Mouse (Mus musculus) kidney, postnatal 0 days (tissue): ENCODE measurements around the gene Frmd8. TPM values are rescaled to one million over a fixed set of nuclear protein-coding genes. Genes with fewer than 3 reads are reported as not detected.

Experiments used
- ATAC-seq: fragments of 200-750 bp; cut with Nextera tagmentation; replicated peaks from 2 replicates; pipeline ENCODE4 v1.8.0; 2017; ENCODE audit warnings: low read depth, moderate number of reproducible peaks, moderate TSS enrichment, moderate library complexity; ENCODE audit not compliant: low FRiP score
- DNase-seq: peaks from one replicate; pipeline ENCODE4 v3.0.0-alpha.2; 2016; ENCODE audit warnings: low spot score
- H3K27ac ChIP-seq: fragments of 300-500 bp; sonication (generic); 2 replicates; pipeline ENCODE4 v1.5.1; 2014; ENCODE audit warnings: mild to moderate bottlenecking
- H3K27me3 ChIP-seq: fragments of 300-500 bp; sonication (generic); 2 replicates; pipeline ENCODE4 v1.6.1; 2014; ENCODE audit warnings: low read length, mixed read lengths; ENCODE audit not compliant: insufficient read depth
- H3K36me3 ChIP-seq: fragments of 300-500 bp; sonication (generic); 2 replicates; pipeline ENCODE4 v1.6.1; 2014; ENCODE audit warnings: low read length, mixed read lengths; ENCODE audit not compliant: insufficient read depth
- H3K4me1 ChIP-seq: fragments of 300-500 bp; sonication (generic); replicated peaks from 2 replicates; pipeline ENCODE4 v1.6.1; 2014; ENCODE audit warnings: antibody characterized with exemption, low read length, mixed read lengths; ENCODE audit not compliant: insufficient read depth
- H3K4me2 ChIP-seq: fragments of 300-500 bp; sonication (generic); 2 replicates; pipeline ENCODE4 v1.6.1; 2014; ENCODE audit warnings: mild to moderate bottlenecking, low read length, moderate library complexity, mixed read lengths
- H3K4me3 ChIP-seq: fragments of 300-500 bp; sonication (generic); replicated peaks from 2 replicates; pipeline ENCODE4 v1.5.1; 2014; ENCODE audit warnings: low read depth, low read length
- H3K9ac ChIP-seq: fragments of 300-500 bp; sonication (generic); 2 replicates; pipeline ENCODE4 v1.6.1; 2014; ENCODE audit warnings: low read depth, low read length
- H3K9me3 ChIP-seq: fragments of 300-500 bp; sonication (generic); replicated peaks from 2 replicates; pipeline ENCODE4 v1.6.1; 2016; ENCODE audit warnings: low read length, inconsistent platforms, mixed read lengths
- CTCF ChIP-seq: IDR thresholded peaks from 2 replicates; pipeline ENCODE4 v1.5.1; 2016; ENCODE audit warnings: antibody characterized with exemption, low read depth, mild to moderate bottlenecking, moderate library complexity
- WGBS: fragments of 180-500 bp; shearing (Covaris S2); extraction: QIAGEN DNeasy Blood & Tissue Kit; methylation state at CpG from one replicate; pipeline ENCODE4 v1.1.7; 2014; 5-methylcytosine and 5-hydroxymethylcytosine counted together
- polyA plus RNA-seq: library from polyadenylated mRNA; unstranded; fragments of >200 nt; fragmentation: Nextera tagmentation; extraction: Ambion mirVana; gene quantifications from 2 replicates; pipeline ENCODE4 v1.2.1, GENCODE M21; 2015

Gene Frmd8
- polyA plus RNA-seq, 1 experiment from 2014 or later = 31.6 TPM

DNA sequence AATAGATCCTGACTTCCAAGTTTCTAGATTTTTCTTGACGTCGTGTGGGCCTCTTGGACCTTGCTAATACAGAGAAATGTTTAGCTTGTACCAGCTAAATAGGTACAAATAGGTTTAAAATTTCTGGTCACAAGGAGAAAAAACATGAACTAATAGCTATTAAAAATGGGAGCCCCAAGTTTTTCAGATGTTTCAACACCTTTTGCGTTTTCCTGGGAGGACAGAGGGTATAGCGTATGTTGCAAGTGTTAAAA lies 72.4 kb downstream of the Frmd8 start:
- peak overlapping the region; percentile 91 for H3K4me2 ChIP-seq
- H3K27ac ChIP-seq = peak overlapping the region; percentile 100
- H3K27me3 ChIP-seq = no peaks in the 10 kb centered on the region
- 0% methylated on average over 4 of the region's 4 CpGs for WGBS
- no peaks in the 10 kb centered on the region for H3K9me3 ChIP-seq
- TF ChIP-seq CTCF = no peak
- peaks cover 11% of the 10 kb centered on the region for H3K36me3 ChIP-seq
- H3K9ac ChIP-seq = peak overlapping the region; percentile 92
- DNase-seq = no peak
- H3K4me3 ChIP-seq = peak overlapping the region; percentile 84
- peaks cover 24% of the 10 kb centered on the region for H3K4me1 ChIP-seq
- no peak for ATAC-seq

DNA sequence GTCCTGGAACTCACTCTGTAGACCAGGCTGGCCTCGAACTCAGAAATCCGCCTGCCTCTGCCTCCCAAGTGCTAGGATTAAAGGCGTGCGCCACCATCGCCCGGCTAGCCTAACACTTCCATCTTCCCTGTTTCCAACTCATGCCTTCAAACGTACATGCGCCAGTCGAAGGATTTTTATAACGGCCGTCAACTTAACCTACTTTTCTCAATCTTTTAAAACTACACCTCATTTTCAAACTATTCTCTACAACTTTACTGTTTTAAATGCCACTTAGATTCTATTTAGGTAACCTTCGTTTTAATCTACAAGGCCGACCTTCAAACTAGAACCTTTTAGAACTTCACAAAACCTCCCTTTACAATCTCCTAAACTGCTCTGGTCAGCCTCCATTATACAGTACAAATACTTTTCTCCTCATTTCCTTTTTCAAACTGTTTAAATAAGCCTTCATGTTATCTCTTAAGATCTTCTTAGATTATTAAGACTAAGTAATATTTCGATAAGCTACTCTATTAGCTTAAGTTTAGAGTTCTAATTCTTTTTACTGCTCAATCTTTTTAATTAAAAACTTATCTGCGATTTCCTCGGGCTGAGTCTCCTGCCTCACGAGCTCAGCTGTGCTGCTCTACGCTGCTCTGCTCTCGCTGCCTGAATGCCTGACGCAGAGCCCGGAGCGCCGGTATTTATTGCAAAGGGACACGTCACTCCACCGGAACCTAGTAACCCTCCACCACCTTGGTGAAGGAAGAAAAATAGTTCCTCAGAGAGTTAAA lies 72.9 kb downstream of the Frmd8 start:
- H3K4me1 ChIP-seq = peaks cover 24% of the 10 kb centered on the region
- H3K4me2 ChIP-seq = peak overlapping the region; percentile 91
- H3K27ac ChIP-seq = peak overlapping the region; percentile 100
- H3K36me3 ChIP-seq = peaks cover 16% of the 10 kb centered on the region
- DNase-seq (peak; percentile 97), ATAC-seq (peak; percentile 48; the same call in 1 of the 2 replicates)
- H3K9ac ChIP-seq = peak overlapping the region; percentile 95
- no peaks in the 10 kb centered on the region for H3K9me3 ChIP-seq
- no peaks in the 10 kb centered on the region for H3K27me3 ChIP-seq
- under 1% methylated on average over 25 of the region's 25 CpGs for WGBS
- peak overlapping the region; percentile 84 for H3K4me3 ChIP-seq
- no peak for TF ChIP-seq CTCF

DNA sequence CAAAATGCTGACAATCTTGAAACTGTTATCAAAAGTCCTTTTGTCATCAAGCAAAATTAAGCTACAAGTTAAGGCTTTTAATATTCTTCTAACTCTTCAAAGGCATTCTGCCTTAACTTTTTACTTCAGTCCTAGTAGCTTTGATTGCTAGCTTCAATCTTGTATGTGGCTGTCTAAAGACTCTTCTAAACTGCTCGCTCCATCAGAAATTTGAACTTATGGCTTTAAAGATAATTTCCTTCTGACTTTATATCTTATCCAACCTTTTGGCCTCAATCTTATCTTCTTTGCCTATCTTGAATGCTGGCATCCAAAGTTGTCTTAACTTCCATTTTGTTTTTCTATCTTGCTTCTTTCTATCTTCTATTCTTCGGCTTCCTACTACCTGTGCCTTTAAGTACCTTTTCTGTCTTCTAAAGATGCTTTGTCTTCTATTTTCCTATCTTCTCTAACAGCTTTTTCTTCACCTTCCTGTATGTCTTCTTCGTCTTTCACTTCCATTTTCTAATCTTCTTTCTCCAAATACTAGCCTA lies 73.6 kb downstream of the Frmd8 start:
- Histone ChIP-seq H3K4me2 (peak overlapping the region; percentile 65), H3K9ac (peak overlapping the region; percentile 95), H3K27me3 (no peaks in the 10 kb centered on the region), H3K4me1 (peaks cover 25% of the 10 kb centered on the region), H3K9me3 (no peaks in the 10 kb centered on the region), H3K27ac (peak overlapping the region; percentile 100), H3K36me3 (peaks cover 20% of the 10 kb centered on the region), H3K4me3 (peak overlapping the region; percentile 84)
- 0% methylated on average over 3 of the region's 3 CpGs for WGBS
- no peak for TF ChIP-seq CTCF
- ATAC-seq (no peak), DNase-seq (peak; percentile 56)

DNA sequence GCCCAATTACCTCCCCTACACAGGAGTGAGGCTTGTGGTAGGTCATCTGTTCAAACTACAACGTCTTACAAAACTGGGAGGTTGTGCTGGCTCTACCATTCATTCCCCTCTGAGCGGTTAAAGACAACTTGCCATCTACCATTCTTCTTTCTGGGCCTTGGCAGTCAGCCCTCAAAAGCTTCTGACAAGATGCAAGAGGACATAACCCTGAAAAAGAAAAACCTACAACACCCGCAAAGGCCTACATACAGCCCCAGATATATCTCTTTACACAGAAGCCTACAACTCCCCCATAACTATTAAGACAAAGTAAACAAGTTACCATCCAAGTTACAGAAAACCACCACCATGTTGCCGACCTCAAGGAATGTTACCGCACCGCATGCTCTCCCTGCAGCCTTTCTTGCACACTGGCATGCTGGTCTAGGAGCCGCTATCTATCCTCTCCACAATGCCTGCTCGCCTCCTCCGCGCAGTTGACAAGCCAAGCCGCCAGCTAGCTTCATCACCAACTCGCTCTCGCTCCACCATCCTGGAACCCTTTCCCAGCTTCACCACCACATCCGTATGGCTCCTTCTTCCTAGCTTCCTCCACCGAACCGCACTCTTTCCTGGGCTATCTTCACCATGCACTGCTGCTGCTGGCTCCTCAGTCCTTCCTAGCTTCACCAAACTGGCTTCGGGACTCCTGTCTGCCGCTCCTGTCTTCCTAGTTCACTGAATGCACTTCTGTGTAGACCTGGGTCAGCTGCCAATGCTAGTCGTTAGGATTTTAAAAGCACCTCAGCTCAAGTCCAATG lies 74.2 kb downstream of the Frmd8 start:
- 0% methylated on average over 19 of the region's 19 CpGs for whole genome bisulfite sequencing
- H3K27ac ChIP-seq = peak overlapping the region; percentile 100
- peaks cover 28% of the 10 kb centered on the region for H3K4me1 ChIP-seq
- ATAC-seq = no peak
- DNase-seq = peak; percentile 67
- peaks cover 26% of the 10 kb centered on the region for H3K36me3 ChIP-seq
- no peaks in the 10 kb centered on the region for H3K27me3 ChIP-seq
- peak overlapping the region; percentile 95 for H3K9ac ChIP-seq
- TF ChIP-seq CTCF = no peak
- peak overlapping the region; percentile 84 for H3K4me3 ChIP-seq
- no peaks in the 10 kb centered on the region for H3K9me3 ChIP-seq
- peak overlapping the region; percentile 65 for H3K4me2 ChIP-seq

DNA sequence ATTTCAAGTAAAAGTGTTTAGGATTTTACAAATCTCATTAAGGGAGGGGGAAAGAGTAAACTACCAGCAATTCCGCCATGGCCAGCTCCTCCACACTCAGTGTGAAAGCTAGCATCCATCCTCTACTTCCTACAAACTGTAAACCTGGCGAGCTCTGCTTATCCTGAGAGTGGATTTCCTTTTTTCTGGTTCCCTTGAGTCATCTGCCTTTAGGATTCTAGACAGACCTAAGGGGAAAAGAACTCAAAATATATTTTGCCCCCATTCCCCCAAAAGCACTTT lies 74.8 kb downstream of the Frmd8 start:
- H3K4me1 ChIP-seq = peaks cover 27% of the 10 kb centered on the region
- peak overlapping the region; percentile 84 for H3K4me3 ChIP-seq
- peak; percentile 59 for DNase-seq
- H3K9ac ChIP-seq = peak overlapping the region; percentile 95
- no peak for ATAC-seq
- 0% methylated on average over 2 of the region's 2 CpGs for WGBS
- no peak for TF ChIP-seq CTCF
- peak overlapping the region; percentile 65 for H3K4me2 ChIP-seq
- H3K27me3 ChIP-seq = no peaks in the 10 kb centered on the region
- no peaks in the 10 kb centered on the region for H3K9me3 ChIP-seq
- peaks cover 31% of the 10 kb centered on the region for H3K36me3 ChIP-seq
- peak overlapping the region; percentile 100 for H3K27ac ChIP-seq

Other genes with a start within 250 kb of the Frmd8 start
- gene Rela, start 237.8 kb downstream of the Frmd8 start, polyA plus RNA-seq = 42.6 and 45.5 TPM in 2 replicates
- 22.5 and 26.2 TPM in 2 replicates for gene Sipa1, start 211.6 kb downstream of the Frmd8 start, polyA plus RNA-seq
- 35.4 and 39.8 TPM in 2 replicates for gene Map3k11, start 186.5 kb downstream of the Frmd8 start, polyA plus RNA-seq
- gene Pcnx3, start 186.4 kb downstream of the Frmd8 start, polyA plus RNA-seq = 14.8 and 15.0 TPM in 2 replicates
- 0.32 and 0.33 TPM in 2 replicates for gene Kcnk7, start 170.9 kb downstream of the Frmd8 start, polyA plus RNA-seq
- 14.3 and 15.0 TPM in 2 replicates for gene Ehbp1l1, start 149.0 kb downstream of the Frmd8 start, polyA plus RNA-seq
- gene Fam89b, start 145.6 kb downstream of the Frmd8 start, polyA plus RNA-seq = 91.0 and 92.7 TPM in 2 replicates
- gene Ltbp3, start 134.4 kb downstream of the Frmd8 start, polyA plus RNA-seq = 22.3 and 23.9 TPM in 2 replicates
- 63.5 and 65.1 TPM in 2 replicates for gene Scyl1, start 103.9 kb downstream of the Frmd8 start, polyA plus RNA-seq
- gene Slc25a45, start 2.5 kb upstream of the Frmd8 start, polyA plus RNA-seq = 19.9 and 24.5 TPM in 2 replicates
- 2.9 and 3.6 TPM in 2 replicates for gene Tigd3, start 18.9 kb upstream of the Frmd8 start, polyA plus RNA-seq
- gene Dpf2, start 37.7 kb upstream of the Frmd8 start, polyA plus RNA-seq = 108 and 109 TPM in 2 replicates
- 13.2 and 14.2 TPM in 2 replicates for gene Cdc42ep2, start 49.5 kb upstream of the Frmd8 start, polyA plus RNA-seq
- gene Pola2, start 88.9 kb upstream of the Frmd8 start, polyA plus RNA-seq = 39.8 and 40.6 TPM in 2 replicates
- not detected in 2 replicates for gene Slc22a20, start 110.9 kb upstream of the Frmd8 start, polyA plus RNA-seq
- 12.9 and 13.5 TPM in 2 replicates for gene Capn1, start 140.6 kb upstream of the Frmd8 start, polyA plus RNA-seq
- gene Syvn1, start 171.3 kb upstream of the Frmd8 start, polyA plus RNA-seq = 25.0 and 26.8 TPM in 2 replicates
- gene Mrpl49, start 182.5 kb upstream of the Frmd8 start, polyA plus RNA-seq = 66.2 and 69.0 TPM in 2 replicates
- gene Fau, start 182.6 kb upstream of the Frmd8 start, polyA plus RNA-seq = 940 and 1,050 TPM in 2 replicates
- gene Znhit2, start 185.9 kb upstream of the Frmd8 start, polyA plus RNA-seq = 42.3 and 47.6 TPM in 2 replicates
- 17.0 and 19.1 TPM in 2 replicates for gene Tm7sf2, start 193.1 kb upstream of the Frmd8 start, polyA plus RNA-seq
- 57.8 and 61.4 TPM in 2 replicates for gene Vps51, start 202.0 kb upstream of the Frmd8 start, polyA plus RNA-seq
- not detected in 2 replicates for gene Tmem262, start 204.8 kb upstream of the Frmd8 start, polyA plus RNA-seq
- 0.70 and 0.84 TPM in 2 replicates for gene Gm28374, start 207.0 kb upstream of the Frmd8 start, polyA plus RNA-seq
- gene Zfpl1, start 209.7 kb upstream of the Frmd8 start, polyA plus RNA-seq = 71.7 and 74.3 TPM in 2 replicates
- gene Cdca5, start 209.7 kb upstream of the Frmd8 start, polyA plus RNA-seq = 16.1 and 19.4 TPM in 2 replicates
- gene AC131692.1, start 219.1 kb upstream of the Frmd8 start, polyA plus RNA-seq = 0.17 TPM in 1 of 2 replicates, not detected in the other
- 0.17 TPM in 2 replicates for gene Naaladl1, start 230.5 kb upstream of the Frmd8 start, polyA plus RNA-seq
- 32.0 and 35.9 TPM in 2 replicates for gene Sac3d1, start 243.4 kb upstream of the Frmd8 start, polyA plus RNA-seq